Mouse (Mus musculus): ENCODE measurements around the gene Mxra8. TPM values are rescaled to one million over a fixed set of nuclear protein-coding genes. Genes with fewer than 3 reads are reported as not detected.

Mxra8 gene
- polyA plus RNA-seq, 2 experiments: 3.9 to 5.4 TPM

DNA sequence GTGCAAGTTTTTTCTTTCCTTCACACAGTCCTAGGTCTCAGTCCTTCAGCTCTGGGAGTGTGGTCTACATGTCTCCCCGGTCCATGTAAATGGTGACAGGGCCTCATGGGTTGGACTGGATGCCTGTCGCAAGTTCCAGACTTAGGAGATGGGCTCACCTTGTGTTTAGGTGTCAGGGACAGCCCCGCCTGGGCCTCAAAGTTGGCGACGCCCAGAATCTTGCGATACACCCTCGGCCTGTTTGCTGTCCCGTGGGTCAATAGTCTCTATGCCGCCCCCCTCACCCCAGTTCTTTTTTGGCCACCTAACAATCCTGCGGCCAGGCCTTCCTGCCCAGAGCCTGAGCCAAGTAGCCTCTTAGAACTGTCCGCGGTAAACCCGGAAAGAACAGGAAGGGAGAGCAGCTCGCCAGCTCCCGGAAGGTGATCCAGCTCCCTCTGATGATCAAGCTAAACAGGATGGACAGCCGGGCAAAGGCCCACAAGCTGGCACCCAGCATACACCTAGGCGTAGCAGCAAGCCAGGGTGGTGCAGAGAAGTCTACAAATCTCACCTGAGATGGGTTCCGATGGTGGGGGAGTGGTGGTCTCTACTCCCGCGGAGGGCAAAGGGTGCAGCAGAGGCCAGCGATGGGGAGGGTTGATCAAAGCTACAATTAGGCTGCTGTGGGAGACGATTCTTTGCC lies 29.3 kb downstream of the Mxra8 start:
- ATAC-seq (ENCODE audit: insufficient read depth) (peak; percentile 44), DNase-seq (ENCODE audit: low read depth in 3 of 3, low spot score in 3 of 3) (no peak)
- H3K4me3 ChIP-seq (ENCODE audit: insufficient read depth in 1 of 2, low read depth in 2 of 2, low read length in 2 of 2): peak overlapping the region; percentile 69 to 86
- peaks cover 9% of the 10 kb centered on the region for H3K36me3 ChIP-seq (replicated peaks; ENCODE audit: control insufficient read depth, insufficient read depth, low read depth)
- H3K27ac ChIP-seq: no peak overlapping the region
- peak overlapping the region; percentile 81 for H3K9ac ChIP-seq (replicated peaks)
- no peak for TF ChIP-seq CTCF (IDR thresholded peaks at IDR 0.05; ENCODE audit: low read depth)
- TF ChIP-seq EP300 (IDR thresholded peaks at IDR 0.05; ENCODE audit: low read depth): no peak
- H3K27me3 ChIP-seq (ENCODE audit: control insufficient read depth, insufficient read depth, low read length): no peaks in the 10 kb centered on the region
- peaks cover 6 to 20% of the 10 kb centered on the region in 2 experiments for H3K4me1 ChIP-seq (replicated peaks; ENCODE audit: control insufficient read depth in 2 of 2, insufficient read depth in 2 of 2, low read length in 1 of 2)
- H3K9me3 ChIP-seq (ENCODE audit: control insufficient read depth, low read length): no peaks in the 10 kb centered on the region
- 4% methylated on average over 22 of the region's 22 CpGs for WGBS (ENCODE audit: insufficient replicate concordance)
- H3K4me2 ChIP-seq (ENCODE audit: low read depth): peak overlapping the region; percentile 92

GRCm38 (mm10) chr4:155869317-155870033 lies 30.0 kb downstream of the Mxra8 start, which contains the start of the genes Cptp and Ints11:
TSS of gene Cptp (minus strand) at chr4:155869440.
TSS of gene Ints11 (plus strand) at chr4:155869546.
- Histone ChIP-seq H3K36me3 (replicated peaks; ENCODE audit: control insufficient read depth, insufficient read depth, low read depth) (peaks cover 12% of the 10 kb centered on the region), H3K9ac (replicated peaks) (peak within 1 kb of the TSS; percentile 81), H3K27me3 (ENCODE audit: control insufficient read depth, insufficient read depth, low read length) (no peaks in the 10 kb centered on the region), H3K4me2 (ENCODE audit: low read depth) (peak within 1 kb of the TSS; percentile 92), H3K9me3 (ENCODE audit: control insufficient read depth, low read length) (no peaks in the 10 kb centered on the region), H3K4me3 (ENCODE audit: insufficient read depth in 1 of 2, low read depth in 2 of 2, low read length in 2 of 2) (peak within 1 kb of the TSS; percentile 69 to 94), H3K4me1 (replicated peaks; ENCODE audit: control insufficient read depth in 2 of 2, insufficient read depth in 2 of 2, low read length in 1 of 2) (peaks cover 6 to 20% of the 10 kb centered on the region in 2 experiments), H3K27ac (peak within 1 kb of the TSS; percentile 2; the same call in 1 of the 2 replicates)
- WGBS (ENCODE audit: insufficient replicate concordance): under 1% methylated on average over 63 of the region's 63 CpGs
- ATAC-seq (ENCODE audit: insufficient read depth): peak; percentile 96
- TF ChIP-seq CTCF (IDR thresholded peaks at IDR 0.05; ENCODE audit: low read depth) (peak; percentile 20; the same call in 1 of the 2 replicates), EP300 (IDR thresholded peaks at IDR 0.05; ENCODE audit: low read depth) (no peak)
- DNase-seq (ENCODE audit: low read depth in 3 of 3, low spot score in 3 of 3): peak; percentile 89 to 91 (median 90)

GRCm38 (mm10) chr4:155871404-155871803 lies 31.9 kb downstream of the Mxra8 start:
- ATAC-seq (ENCODE audit: insufficient read depth) (no peak), DNase-seq (ENCODE audit: low read depth in 3 of 3, low spot score in 3 of 3) (no peak)
- no peak overlapping the region for H3K9ac ChIP-seq (replicated peaks)
- H3K9me3 ChIP-seq (ENCODE audit: control insufficient read depth, low read length): no peaks in the 10 kb centered on the region
- H3K4me2 ChIP-seq (ENCODE audit: low read depth): no peak overlapping the region
- no peaks in the 10 kb centered on the region for H3K27me3 ChIP-seq (ENCODE audit: control insufficient read depth, insufficient read depth, low read length)
- H3K4me1 ChIP-seq (replicated peaks; ENCODE audit: control insufficient read depth in 2 of 2, insufficient read depth in 2 of 2, low read length in 1 of 2): peaks cover 6 to 20% of the 10 kb centered on the region in 2 experiments
- TF ChIP-seq CTCF (IDR thresholded peaks at IDR 0.05; ENCODE audit: low read depth): no peak
- TF ChIP-seq EP300 (IDR thresholded peaks at IDR 0.05; ENCODE audit: low read depth): no peak
- peaks cover 26% of the 10 kb centered on the region for H3K36me3 ChIP-seq (replicated peaks; ENCODE audit: control insufficient read depth, insufficient read depth, low read depth)
- H3K4me3 ChIP-seq (ENCODE audit: insufficient read depth in 1 of 2, low read depth in 2 of 2, low read length in 2 of 2): no peak overlapping the region
- 72% methylated on average over 7 of the region's 7 CpGs for WGBS (ENCODE audit: insufficient replicate concordance)
- H3K27ac ChIP-seq: no peak overlapping the region

GRCm38 (mm10) chr4:155883587-155883986 lies 44.1 kb downstream of the Mxra8 start:
- Histone ChIP-seq H3K9me3 (ENCODE audit: control insufficient read depth, low read length) (no peaks in the 10 kb centered on the region), H3K9ac (replicated peaks) (no peak overlapping the region), H3K27ac (no peak overlapping the region), H3K4me1 (replicated peaks; ENCODE audit: control insufficient read depth in 2 of 2, insufficient read depth in 2 of 2, low read length in 1 of 2) (no peaks in the 10 kb centered on the region), H3K27me3 (ENCODE audit: control insufficient read depth, insufficient read depth, low read length) (no peaks in the 10 kb centered on the region), H3K4me3 (ENCODE audit: insufficient read depth in 1 of 2, low read depth in 2 of 2, low read length in 2 of 2) (no peak overlapping the region), H3K36me3 (replicated peaks; ENCODE audit: control insufficient read depth, insufficient read depth, low read depth) (peaks cover 29% of the 10 kb centered on the region), H3K4me2 (ENCODE audit: low read depth) (no peak overlapping the region)
- DNase-seq (ENCODE audit: low read depth in 3 of 3, low spot score in 3 of 3): no peak
- WGBS (ENCODE audit: insufficient replicate concordance): 58% methylated on average over 3 of the region's 3 CpGs
- no peak for TF ChIP-seq CTCF (IDR thresholded peaks at IDR 0.05; ENCODE audit: low read depth)
- TF ChIP-seq EP300 (IDR thresholded peaks at IDR 0.05; ENCODE audit: low read depth): no peak
- no peak for ATAC-seq (ENCODE audit: insufficient read depth)

GRCm38 (mm10) chr4:155886330-155886729 lies 46.9 kb downstream of the Mxra8 start:
- Histone ChIP-seq H3K9ac (replicated peaks) (no peak overlapping the region), H3K27me3 (ENCODE audit: control insufficient read depth, insufficient read depth, low read length) (no peaks in the 10 kb centered on the region), H3K4me2 (ENCODE audit: low read depth) (no peak overlapping the region), H3K9me3 (ENCODE audit: control insufficient read depth, low read length) (no peaks in the 10 kb centered on the region), H3K4me1 (replicated peaks; ENCODE audit: control insufficient read depth in 2 of 2, insufficient read depth in 2 of 2, low read length in 1 of 2) (peaks cover 0 to 2% of the 10 kb centered on the region in 2 experiments; a peak in 1 of 4 replicates), H3K4me3 (ENCODE audit: insufficient read depth in 1 of 2, low read depth in 2 of 2, low read length in 2 of 2) (no peak overlapping the region), H3K36me3 (replicated peaks; ENCODE audit: control insufficient read depth, insufficient read depth, low read depth) (peaks cover 36% of the 10 kb centered on the region), H3K27ac (no peak overlapping the region)
- WGBS (ENCODE audit: insufficient replicate concordance): 79% methylated on average over 5 of the region's 5 CpGs
- no peak for DNase-seq (ENCODE audit: low read depth in 3 of 3, low spot score in 3 of 3)
- no peak for TF ChIP-seq CTCF (IDR thresholded peaks at IDR 0.05; ENCODE audit: low read depth)
- no peak for TF ChIP-seq EP300 (IDR thresholded peaks at IDR 0.05; ENCODE audit: low read depth)
- no peak for ATAC-seq (ENCODE audit: insufficient read depth)
